Mouse (Mus musculus) embryonic stem cell, embryonic (primary cell): ENCODE results near the gene Dnmt3c.
"Not testable (repeated sequence)": the region's sequence is repeated elsewhere in the genome, so short reads cannot be mapped to it uniquely, and the experiment has no call there.

Experiments
- CTCF ChIA-PET, 4 experiments: fragments of 300-600 bp in 2 of 4; fragments of 350-600 bp in 2 of 4; sonication (Branson Sonifier 250); formaldehyde crosslinking; loops; one replicate each; lab custom pipeline; 2022; ENCODE audit warnings: inconsistent platforms in 2 of 4; lab: Charles Lee
- POLR2A ChIA-PET, 4 experiments: fragments of 300-600 bp in 2 of 4; fragments of 350-600 bp in 2 of 4; sonication (Branson Sonifier 250); formaldehyde crosslinking; loops; one replicate each; lab custom pipeline; 2022; ENCODE audit warnings: antibody characterized with exemption in 4 of 4, inconsistent platforms in 1 of 4; lab: Charles Lee

The Dnmt3c gene

GRCm38 (mm10) chr2:153696352-153696751 lies at the start of gene Dnmt3c:
TSS of gene Dnmt3c (plus strand) at chr2:153696652.
- CTCF ChIA-PET = interaction anchor here in 3 of 4 experiments (0.5 to 1.0 kb wide), 3 partner anchors 10 to 604 kb away, joined by 3 to 5 read pairs (median 3); no protein-coding TSS in a partner anchor

GRCm38 (mm10) chr2:153648773-153649297 lies 47.6 kb upstream of the Dnmt3c start:
- CTCF ChIA-PET = interaction anchor here in 3 of 4 experiments (0.5 to 1.4 kb wide), 12 partner anchors 9 to 651 kb away, joined by 3 to 6 read pairs (median 3); no protein-coding TSS in a partner anchor
- POLR2A ChIA-PET = interaction anchor here (0.6 to 2.1 kb wide), 21 partner anchors 9 to 381 kb away, joined by 3 to 8 read pairs (median 4); partner anchors contain the start of genes Mapre1 (in 2 of the 4) and Commd7 (in 1 of the 4)

More at GRCm38 (mm10) chr2:153696352-153696751, at the start of gene Dnmt3c:
- POLR2A ChIA-PET = interaction anchor here in 1 of 4 experiments (0.9 kb wide), 1 partner anchor 9 kb away, joined by 3 read pairs; no protein-coding TSS in a partner anchor

DNA sequence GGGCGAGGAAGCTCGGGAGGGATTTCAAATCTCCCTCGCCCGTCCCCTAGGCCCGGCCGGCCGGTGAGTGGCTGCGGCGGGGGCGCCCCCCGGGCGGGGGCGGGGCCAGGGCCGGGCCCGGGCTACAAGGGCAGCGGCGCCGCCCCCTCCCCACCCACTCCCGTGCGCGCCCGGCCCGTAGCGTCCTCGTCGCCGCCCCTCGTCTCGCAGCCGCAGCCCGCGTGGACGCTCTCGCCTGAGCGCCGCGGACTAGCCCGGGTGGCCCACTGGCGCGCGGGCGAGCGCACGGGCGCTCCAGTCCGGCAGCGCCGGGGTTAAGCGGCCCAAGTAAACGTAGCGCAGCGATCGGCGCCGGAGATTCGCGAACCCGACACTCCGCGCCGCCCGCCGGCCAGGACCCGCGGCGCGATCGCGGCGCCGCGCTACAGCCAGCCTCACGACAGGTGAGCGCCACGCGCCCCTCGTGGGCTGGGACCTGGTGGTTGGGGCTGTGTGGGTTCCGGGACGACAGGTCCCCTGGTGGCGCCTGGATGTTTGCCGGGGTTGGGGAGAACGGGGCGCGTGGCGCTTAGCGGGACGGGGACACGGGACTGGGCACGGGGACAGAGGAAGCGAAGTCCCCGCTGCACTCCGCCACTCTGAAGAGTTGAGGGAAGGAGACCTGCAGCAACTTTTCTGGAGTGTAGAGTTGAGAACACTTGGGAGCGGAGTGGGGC lies 47.0 kb upstream of the Dnmt3c start, which contains the start of gene Dnmt3b:
TSS of gene Dnmt3b (plus strand) at position 153 of the 716 bp plus-strand sequence.
- POLR2A ChIA-PET = interaction anchor here (0.6 to 2.1 kb wide), 20 partner anchors 10 to 382 kb away, joined by 3 to 8 read pairs (median 4); partner anchors contain the start of gene Mapre1 (in 2 of the 4)
- CTCF ChIA-PET = interaction anchor here in 3 of 4 experiments (0.6 to 1.4 kb wide), 9 partner anchors 10 to 651 kb away, joined by 3 to 6 read pairs (median 3); no protein-coding TSS in a partner anchor

GRCm38 (mm10) chr2:153650014-153650687 lies 46.3 kb upstream of the Dnmt3c start:
- ChIA-PET CTCF (interaction anchor here in 2 of 4 experiments (1.8 to 2.2 kb wide), 2 partner anchors 40 to 43 kb away, joined by 5 to 6 read pairs; no protein-coding TSS in a partner anchor), POLR2A (interaction anchor here in 1 of 4 experiments (0.7 to 2.8 kb wide), 4 partner anchors 12 to 42 kb away, joined by 3 to 20 read pairs (median 4); no protein-coding TSS in a partner anchor)

DNA sequence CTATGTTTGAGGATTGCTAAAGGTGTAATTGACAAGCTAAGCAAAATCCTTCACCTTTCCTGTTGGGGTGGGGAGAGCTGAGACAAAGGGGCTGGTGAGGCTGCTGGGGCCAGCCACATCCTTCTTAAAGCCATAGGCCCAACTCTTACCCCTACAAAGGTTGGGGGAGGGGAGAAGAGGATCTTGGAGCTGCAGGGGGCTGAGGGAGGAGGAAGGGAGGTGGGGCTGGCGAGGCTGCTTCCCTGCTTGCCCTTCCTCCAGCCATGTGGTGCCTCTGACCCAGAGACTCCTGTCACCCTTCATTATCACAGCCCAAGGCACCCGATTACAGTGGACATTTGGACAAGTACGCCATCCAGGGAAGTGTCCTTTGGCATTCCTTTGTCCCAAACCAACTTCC lies 44.8 kb upstream of the Dnmt3c start:
- POLR2A ChIA-PET = interaction anchor here in 2 of 4 experiments (0.7 to 2.8 kb wide), 12 partner anchors 8 to 179 kb away, joined by 3 to 20 read pairs (median 4); no protein-coding TSS in a partner anchor
- CTCF ChIA-PET = interaction anchor here in 2 of 4 experiments (0.7 to 2.2 kb wide), 4 partner anchors 41 to 65 kb away, joined by 3 to 6 read pairs (median 4); no protein-coding TSS in a partner anchor

DNA sequence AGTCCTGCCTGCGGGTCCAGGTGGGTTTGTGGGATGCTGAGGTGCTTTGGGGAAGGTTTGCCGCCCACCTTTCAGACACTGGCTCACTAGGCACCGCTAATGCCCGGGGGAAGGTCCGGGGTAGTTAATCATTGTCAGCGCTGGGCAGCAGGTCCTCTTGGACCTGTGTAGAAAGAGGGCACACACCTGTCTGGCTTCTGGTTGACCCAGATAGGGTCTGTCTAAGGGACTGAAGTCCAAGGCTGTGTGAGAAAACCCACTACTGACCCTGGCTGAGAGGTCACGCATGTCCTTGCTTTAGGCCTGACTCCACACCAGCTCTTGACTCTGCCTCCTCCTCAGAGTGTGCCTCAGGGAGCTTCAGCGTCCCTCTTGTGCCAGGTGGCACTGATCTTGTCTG lies 38.8 kb upstream of the Dnmt3c start:
- ChIA-PET CTCF (interaction anchor here in 1 of 4 experiments (0.5 kb wide), 1 partner anchor 101 kb away, joined by 3 read pairs; no protein-coding TSS in a partner anchor), POLR2A (interaction anchor here in 2 of 4 experiments (0.6 to 2.5 kb wide), 3 partner anchors 9 to 25 kb away, joined by 3 to 8 read pairs (median 3); partner anchors contain the start of genes Commd7 (in 1 of the 2) and Dnmt3b (in 1 of the 2))

DNA sequence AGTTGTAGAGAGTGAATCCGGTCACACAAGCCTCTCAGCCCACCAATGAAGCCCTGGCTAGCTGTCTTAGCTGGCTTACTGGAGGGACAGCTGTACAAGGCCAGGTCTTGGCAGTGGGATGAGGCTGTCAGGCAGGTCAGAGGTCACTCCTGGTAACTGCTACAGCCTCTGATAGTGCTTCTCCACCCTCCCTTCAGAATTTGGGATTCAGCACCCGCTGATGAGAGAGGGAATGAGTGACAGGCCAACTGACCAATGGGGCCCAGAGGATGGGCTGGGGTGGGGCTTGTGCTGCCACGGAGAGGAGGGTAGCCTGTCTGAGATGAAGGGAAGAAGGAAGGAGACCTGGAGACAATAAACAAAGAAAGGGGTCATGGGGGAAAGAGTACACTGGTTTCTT lies 35.8 kb upstream of the Dnmt3c start:
- ChIA-PET POLR2A (interaction anchor here in 2 of 4 experiments (1.4 to 3.0 kb wide), 2 partner anchors 9 to 28 kb away, joined by 4 to 10 read pairs; partner anchors contain the start of gene Commd7 (in 1 of the 2)), CTCF (interaction anchor here (0.5 to 1.6 kb wide), 9 partner anchors 17 to 63 kb away, joined by 3 to 6 read pairs (median 3); no protein-coding TSS in a partner anchor)

GRCm38 (mm10) chr2:153665401-153665800 lies 31.1 kb upstream of the Dnmt3c start:
- POLR2A ChIA-PET = no interaction called here
- CTCF ChIA-PET = no interaction called here

DNA sequence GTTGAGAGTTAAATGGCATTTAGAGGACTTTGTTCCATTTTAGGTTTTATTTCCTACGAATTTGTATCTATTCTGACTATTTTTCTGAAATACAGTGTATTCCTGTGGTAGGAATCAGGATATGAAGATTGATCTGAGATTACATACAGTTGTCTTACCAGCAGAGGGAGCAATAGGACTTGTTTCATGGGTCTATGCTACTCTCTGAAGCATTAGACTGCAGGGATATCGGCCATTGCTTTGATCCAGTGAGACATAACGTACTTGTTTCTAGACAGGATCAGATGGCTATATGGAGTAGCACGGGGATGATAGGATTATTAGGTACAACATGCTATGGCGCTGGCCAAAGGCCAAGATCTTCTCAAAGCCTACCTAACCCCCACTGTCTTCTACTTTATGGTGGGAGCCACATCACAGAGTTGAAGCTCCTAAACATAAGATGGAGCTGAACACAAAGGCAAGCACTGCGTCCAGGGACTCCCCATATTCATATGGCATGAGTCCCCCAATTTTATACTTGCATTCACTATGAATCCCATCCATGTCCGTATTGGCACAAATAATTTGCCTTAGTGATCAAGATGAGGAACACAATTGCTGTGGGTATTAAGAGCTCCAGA lies 27.6 kb upstream of the Dnmt3c start:
- POLR2A ChIA-PET = interaction anchor here in 1 of 4 experiments (0.6 to 1.0 kb wide), 2 partner anchors 18 to 46 kb away, joined by 3 to 5 read pairs; no protein-coding TSS in a partner anchor

DNA sequence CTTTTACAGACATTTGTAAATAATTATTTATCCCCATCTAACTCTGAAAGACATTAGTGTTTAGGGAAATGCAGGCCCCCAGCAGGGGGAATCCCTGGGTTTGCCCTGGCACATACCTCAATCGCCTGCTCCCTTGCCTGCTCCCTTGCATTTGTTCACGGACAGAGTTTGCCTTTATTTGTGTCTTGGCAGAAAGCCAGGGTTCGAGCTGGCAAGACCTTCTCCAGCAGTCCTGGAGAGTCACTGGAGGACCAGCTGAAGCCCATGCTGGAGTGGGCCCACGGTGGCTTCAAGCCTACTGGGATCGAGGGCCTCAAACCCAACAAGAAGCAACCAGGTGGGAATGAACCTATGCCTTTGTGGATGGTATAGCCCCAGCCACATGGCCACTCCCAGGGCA lies 26.3 kb upstream of the Dnmt3c start:
- ChIA-PET POLR2A (no interaction called here), CTCF (interaction anchor here in 1 of 4 experiments (1.0 to 1.5 kb wide), 3 partner anchors 11 to 181 kb away, joined by 4 to 8 read pairs (median 5); no protein-coding TSS in a partner anchor)

More for the DNA sequence above, 27.6 kb upstream of the Dnmt3c start:
- CTCF ChIA-PET = interaction anchor here (0.6 to 1.5 kb wide), 7 partner anchors 10 to 169 kb away, joined by 3 to 8 read pairs (median 4); no protein-coding TSS in a partner anchor

DNA sequence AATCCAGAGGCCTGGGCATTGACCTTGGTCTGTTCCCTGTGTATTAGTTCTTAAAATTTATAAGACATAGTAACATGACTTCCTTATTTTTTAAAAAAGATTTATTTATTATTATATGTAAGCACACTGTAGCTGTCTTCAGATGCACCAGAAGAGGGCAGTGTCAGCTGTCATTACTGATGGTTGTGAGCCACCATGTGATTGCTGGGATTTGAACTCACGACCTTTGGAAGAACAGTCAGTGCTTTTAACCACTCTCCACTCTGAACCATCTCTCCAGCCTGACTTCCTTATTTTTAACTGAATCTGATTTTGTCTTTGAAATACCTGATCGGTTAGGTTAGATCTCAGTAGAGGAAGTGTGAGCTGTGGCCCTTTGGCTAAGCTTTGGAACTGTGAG lies 23.8 kb upstream of the Dnmt3c start:
- CTCF ChIA-PET = interaction anchor here in 3 of 4 experiments (0.6 to 1.5 kb wide), 8 partner anchors 13 to 194 kb away, joined by 3 to 6 read pairs (median 3); no protein-coding TSS in a partner anchor
- POLR2A ChIA-PET = interaction anchor here in 1 of 4 experiments (1.4 kb wide), 1 partner anchor 68 kb away, joined by 4 read pairs; the partner anchor contains the start of gene Mapre1

GRCm38 (mm10) chr2:153675364-153675763 lies 21.1 kb upstream of the Dnmt3c start:
- CTCF ChIA-PET, POLR2A ChIA-PET: not testable (repeated sequence)

DNA sequence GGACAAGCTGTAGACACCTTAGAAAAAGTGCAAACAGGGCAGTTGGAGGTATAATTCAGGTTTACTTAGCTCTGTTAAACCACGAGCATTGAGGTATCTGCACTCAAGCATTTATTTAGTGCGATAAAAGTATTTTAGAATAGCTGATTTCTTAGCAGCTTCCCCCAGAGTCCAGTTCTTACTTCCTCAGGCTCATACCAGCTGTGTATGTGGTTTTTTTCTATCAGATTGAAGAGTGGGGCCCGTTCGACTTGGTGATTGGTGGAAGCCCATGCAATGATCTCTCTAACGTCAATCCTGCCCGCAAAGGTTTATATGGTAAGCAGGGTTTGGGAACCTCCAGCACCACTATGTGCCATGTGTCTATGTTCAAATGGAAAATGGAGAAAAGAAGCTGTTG lies 19.5 kb upstream of the Dnmt3c start:
- ChIA-PET CTCF (interaction anchor here (1.0 to 2.3 kb wide), 5 partner anchors 17 to 277 kb away, joined by 3 to 6 read pairs (median 4); no protein-coding TSS in a partner anchor), POLR2A (no interaction called here)

- ChIA-PET POLR2A (no interaction called here), CTCF (interaction anchor here (1.0 to 2.3 kb wide), 5 partner anchors 17 to 276 kb away, joined by 3 to 6 read pairs (median 4); no protein-coding TSS in a partner anchor)
Observed at GRCm38 (mm10) chr2:153677550-153677949, 18.9 kb upstream of the Dnmt3c start.

- CTCF ChIA-PET = interaction anchor here in 2 of 4 experiments (0.7 to 1.4 kb wide), 2 partner anchors 14 to 418 kb away, joined by 3 to 4 read pairs; no protein-coding TSS in a partner anchor
Observed at GRCm38 (mm10) chr2:153679959-153680358, 16.5 kb upstream of the Dnmt3c start.

DNA sequence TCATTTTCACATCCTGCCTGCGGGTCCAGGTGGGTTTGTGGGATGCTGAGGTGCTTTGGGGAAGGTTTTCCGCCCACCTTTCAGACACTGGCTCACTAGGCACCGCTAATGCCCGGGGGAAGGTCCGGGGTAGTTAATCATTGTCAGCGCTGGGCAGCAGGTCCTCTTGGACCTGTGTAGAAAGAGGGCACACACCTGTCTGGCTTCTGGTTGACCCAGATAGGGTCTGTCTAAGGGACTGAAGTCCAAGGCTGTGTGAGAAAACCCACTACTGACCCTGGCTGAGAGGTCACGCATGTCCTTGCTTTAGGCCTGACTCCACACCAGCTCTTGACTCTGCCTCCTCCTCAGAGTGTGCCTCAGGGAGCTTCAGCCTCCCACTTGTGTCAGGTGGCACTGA lies 3.0 kb upstream of the Dnmt3c start:
- POLR2A ChIA-PET = not testable (repeated sequence)
- CTCF ChIA-PET = interaction anchor here in 3 of 4 experiments (1.4 to 1.7 kb wide), 4 partner anchors 10 to 158 kb away, joined by 6 to 9 read pairs (median 6); no protein-coding TSS in a partner anchor

More at GRCm38 (mm10) chr2:153679959-153680358, 16.5 kb upstream of the Dnmt3c start:
- POLR2A ChIA-PET = interaction anchor here in 1 of 4 experiments (1.8 kb wide), 1 partner anchor 73 kb away, joined by 4 read pairs; no protein-coding TSS in a partner anchor
